Mouse (Mus musculus) liver, postnatal 0 days (tissue): ENCODE results near the gene Gm9837.

Experiments used
- CTCF ChIP-seq: sonication (generic); IDR thresholded peaks from 2 replicates; pipeline ENCODE4 v1.5.1; 2016; ENCODE audit warnings: antibody characterized with exemption, low read depth
- EP300 ChIP-seq: IDR thresholded peaks from 2 replicates; pipeline ENCODE4 v1.6.1; 2016; ENCODE audit warnings: antibody characterized with exemption, low read depth, mild to moderate bottlenecking

GRCm38 (mm10) chr11:53510351-53510750, 40.1 kb upstream of the Gm9837 start:
- no peak for TF ChIP-seq CTCF
- TF ChIP-seq EP300, result no peak
